Mouse (Mus musculus) thymus, postnatal 0 days (tissue): ENCODE results near the gene Sppl3. TPM values are rescaled to one million over a fixed set of nuclear protein-coding genes. Genes with fewer than 3 reads are reported as not detected.

Source experiments
- DNase-seq: peaks from one replicate; pipeline ENCODE4 v3.0.0-alpha.2; 2015; ENCODE audit warnings: low spot score
- polyA plus RNA-seq: library from polyadenylated mRNA; unstranded; fragments of >200 nt; fragmentation: Nextera tagmentation; extraction: Ambion mirVana; gene quantifications from 2 replicates; pipeline ENCODE4 v1.2.1, GENCODE M21; 2015

The Sppl3 gene
- polyA plus RNA-seq, 1 experiment from 2014 or later = 22.3 TPM

DNA sequence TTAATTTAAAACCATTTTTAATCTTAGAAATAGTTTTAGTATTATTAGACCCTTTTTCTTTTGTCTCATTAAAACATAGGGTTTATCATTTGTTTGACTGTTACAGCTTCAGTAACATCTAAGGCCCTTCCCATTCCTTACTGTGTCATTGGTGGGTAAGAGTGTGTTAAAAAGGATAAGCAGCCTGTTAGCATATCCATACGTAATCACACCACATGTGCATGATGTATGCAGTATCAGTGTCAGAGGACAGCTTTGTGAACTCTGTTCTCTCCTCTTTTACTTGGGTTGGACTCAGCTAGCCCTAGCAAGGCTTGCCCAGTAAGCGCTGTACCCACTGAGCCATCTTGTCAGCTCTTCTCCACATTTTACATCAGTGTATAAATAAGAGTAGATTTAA lies 26.2 kb downstream of the Sppl3 start:
- no peak for DNase-seq

DNA sequence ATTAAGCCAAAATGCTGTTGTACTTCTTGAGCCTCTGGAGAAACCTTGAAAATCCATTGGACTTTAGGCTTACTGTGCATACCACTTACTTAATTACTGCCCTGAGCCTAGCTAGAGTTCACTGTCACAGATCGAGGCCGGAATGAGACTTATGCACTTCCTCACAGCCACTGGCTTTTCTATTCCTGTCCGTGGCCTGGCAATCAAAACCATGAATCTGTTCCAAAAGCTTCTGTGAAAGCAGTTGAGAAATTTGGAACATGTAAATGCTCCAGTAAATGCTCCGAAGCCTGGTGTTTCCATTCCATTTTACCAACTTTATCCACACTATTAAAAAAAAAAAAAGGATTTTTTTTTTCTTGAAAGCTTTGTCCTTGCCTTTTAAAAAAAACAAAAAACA lies 29.8 kb downstream of the Sppl3 start:
- DNase-seq = no peak

DNA sequence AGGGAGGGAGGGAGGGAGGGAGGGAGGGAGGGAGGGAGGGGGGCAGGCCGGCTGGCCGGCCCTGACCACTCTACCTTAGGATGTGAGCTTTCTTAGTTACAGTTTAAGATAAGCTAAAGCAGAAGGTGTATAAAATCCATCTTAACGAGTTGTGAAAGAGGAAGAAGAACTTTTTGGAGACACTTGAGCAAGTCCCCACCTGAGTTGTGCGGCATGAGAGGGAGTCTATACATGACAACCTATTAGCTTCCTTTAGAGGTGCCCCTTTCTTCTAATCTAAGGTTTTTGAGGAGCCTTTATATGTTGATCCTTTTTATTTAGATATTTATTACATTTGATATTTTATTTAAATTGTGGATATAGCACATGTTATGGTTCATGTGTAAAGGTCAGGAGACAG lies 32.7 kb downstream of the Sppl3 start:
- no peak for DNase-seq

DNA sequence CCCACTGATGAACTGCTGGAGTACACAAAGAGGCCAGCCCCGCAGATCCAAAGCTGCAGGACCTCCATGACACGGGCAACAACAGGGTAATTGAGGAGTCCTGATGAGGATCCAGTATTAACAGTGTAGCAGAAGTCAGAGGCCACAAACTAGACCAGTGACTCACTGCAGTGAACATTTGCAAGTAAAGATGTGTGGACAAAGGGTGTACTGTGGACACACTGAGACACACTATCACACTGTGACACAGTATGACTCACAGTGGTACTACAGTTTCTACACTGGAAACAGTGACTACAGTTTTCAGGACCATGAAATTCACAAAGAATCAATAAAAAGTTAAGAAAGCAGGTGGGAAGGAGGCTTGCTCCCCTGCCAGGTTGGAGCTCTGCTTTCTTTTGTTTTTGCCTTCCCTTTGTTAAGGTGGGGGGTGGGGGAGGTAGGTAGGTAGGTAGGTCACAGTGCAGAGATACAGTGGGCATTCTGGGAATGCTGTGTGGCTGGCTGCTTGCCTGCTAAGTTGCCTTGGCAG lies 34.3 kb downstream of the Sppl3 start:
- DNase-seq = no peak

DNA sequence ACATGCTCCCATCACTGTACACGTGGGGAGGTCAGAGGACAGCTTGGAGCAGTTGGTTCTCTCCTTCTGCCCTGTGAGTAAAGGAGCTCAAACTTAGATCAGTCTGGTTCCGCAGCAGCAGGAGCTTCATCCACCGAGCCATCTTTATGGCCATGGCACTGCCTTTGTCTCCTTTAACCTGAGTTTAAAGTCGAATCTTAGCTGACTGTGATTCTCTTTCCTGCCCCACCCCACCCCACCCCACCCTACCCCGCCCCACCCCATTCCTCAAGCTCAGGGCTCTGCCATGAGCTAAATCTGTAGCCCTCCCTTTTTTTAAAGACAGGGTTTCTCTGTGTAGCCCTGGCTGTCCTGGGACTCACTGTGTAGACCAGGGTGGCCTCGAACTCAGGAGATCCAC lies 38.8 kb downstream of the Sppl3 start:
- DNase-seq = no peak

DNA sequence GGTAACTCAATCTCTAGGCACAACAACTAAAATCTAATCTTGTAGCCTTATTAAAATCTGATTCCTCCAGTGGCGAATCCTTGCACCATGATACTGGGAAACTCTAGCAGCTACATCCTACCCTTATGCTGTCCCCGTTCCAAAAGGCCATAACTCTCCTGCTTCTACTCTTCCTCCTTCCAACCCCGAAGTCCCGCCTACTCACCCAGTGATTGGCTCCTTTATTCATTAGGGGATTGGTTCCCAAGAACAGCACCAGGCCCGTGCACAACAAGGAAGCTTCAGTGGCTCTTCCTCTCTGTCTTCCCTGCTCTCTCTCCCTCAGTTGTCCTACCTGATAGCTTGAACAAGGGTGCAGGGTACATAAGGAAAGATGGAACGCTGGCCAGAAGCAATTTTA lies 39.8 kb downstream of the Sppl3 start:
- no peak for DNase-seq

DNA sequence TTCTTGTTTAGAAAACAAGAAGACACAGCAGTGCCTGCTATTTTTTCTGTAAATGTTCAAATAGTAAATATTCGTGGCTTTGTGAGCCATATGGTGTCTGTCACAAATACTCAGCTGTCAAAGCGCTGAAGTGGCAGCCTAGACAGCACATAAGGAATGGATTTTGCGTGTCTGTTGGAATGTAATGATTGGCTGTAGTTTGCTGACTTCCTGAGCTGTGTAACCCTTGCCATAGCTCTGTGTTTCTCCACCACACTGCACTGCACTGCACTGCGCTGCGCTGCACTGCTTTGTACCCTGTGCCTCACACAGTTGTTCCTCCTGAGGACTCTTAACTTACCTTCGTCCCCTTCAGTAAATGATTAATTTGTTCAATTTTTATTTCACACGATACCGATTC lies 41.6 kb downstream of the Sppl3 start:
- DNase-seq = no peak

DNA sequence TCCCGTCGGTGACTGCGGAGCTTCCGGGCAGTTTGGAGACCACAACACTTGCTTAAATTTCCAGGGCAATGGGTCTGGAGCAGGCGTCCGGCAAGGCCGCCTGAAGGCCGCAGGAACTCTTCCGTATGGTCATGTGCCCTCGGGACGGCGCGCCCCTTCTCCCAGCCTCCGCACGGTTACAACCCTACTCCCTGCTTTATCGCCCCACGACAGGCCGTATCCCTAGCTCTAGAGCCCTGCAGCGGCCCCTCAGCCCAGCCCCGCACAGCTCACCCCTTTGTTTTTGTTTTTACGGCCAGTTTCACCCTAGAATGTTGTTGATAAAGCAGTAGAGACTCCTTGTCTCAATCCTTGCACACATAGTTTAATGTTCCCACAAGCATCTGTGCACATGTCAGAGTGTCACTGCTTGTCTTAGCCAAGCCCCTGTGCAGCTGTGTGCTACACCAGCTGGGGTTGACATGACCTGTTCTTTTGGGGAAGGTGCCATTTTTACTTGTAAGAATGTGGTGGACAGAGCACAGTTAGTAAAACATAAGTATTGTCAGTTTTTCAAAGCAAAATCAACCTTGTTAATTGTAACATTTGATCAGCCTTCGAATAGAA lies 43.0 kb downstream of the Sppl3 start:
- peak; percentile 31 for DNase-seq

DNA sequence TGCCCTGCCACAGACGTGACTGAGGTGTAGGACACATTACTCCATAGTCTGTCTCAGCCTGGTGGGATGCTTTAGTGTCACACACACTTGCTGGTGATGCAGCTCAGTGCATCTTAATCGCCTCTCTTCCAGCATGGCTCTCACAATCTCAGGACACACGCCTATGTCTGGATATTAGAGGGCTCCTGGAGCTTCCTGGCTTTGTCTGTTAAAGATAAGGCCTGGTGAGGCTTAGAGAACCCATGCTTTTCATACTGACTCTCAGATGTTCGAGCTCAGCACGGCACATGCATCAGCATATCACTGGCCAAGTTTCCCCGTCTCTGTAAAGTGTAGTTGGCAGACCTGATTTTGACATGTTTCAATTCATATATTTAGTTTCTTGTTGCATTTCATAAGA lies 44.5 kb downstream of the Sppl3 start:
- no peak for DNase-seq

DNA sequence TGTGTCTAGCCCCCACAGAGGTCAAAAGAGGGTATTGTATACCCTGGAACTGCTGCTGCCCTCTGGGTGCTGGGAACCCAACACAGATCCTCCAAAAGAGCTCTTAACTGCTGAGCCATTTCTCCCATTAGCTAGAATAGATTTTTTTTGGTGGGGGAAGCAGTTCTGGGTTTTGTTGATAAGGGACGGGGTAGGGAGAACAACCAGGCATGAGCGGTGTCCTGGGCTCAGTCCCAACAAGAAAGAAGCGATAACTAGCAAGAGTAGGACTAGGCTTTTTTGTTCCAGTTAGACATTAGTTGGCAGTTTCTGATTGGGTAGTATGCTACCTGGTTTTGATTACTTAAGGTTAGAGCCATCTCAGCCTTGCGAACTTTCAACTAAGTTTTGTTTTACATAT lies 46.2 kb downstream of the Sppl3 start:
- no peak for DNase-seq

DNA sequence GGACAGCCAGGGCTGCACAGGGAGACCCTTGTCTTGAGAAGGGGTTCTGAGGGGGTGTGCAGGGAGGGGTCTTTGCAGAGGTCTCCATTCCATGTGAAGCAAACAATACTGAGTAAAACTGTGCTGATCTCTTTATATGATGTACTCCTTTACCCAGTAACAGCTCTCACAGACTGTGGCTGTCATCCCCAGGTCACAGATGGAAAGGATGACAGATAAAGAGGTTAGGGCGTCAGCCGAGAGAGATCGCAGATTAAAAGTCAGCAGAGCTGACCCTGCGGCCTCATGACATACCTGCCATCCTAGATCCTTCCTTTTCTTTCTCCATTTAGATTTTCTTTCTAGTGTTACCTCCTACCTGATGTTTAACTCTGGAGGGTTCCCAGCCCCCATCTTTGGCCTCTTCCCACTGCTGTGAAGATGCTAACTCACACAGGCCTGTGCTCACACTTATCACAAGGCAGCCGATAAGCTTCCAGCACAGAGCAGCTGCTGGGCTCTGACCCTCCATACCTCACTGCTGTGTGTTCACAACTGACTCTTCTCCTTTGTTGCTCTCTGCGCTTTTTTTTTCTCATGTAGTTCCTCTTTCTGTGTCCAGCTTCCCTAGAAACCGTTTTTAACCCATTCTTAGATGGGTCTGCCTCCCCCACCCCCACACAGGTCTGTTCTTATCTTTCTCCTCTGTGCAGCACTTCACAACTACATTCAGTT lies 47.8 kb downstream of the Sppl3 start:
- DNase-seq = no peak

DNA sequence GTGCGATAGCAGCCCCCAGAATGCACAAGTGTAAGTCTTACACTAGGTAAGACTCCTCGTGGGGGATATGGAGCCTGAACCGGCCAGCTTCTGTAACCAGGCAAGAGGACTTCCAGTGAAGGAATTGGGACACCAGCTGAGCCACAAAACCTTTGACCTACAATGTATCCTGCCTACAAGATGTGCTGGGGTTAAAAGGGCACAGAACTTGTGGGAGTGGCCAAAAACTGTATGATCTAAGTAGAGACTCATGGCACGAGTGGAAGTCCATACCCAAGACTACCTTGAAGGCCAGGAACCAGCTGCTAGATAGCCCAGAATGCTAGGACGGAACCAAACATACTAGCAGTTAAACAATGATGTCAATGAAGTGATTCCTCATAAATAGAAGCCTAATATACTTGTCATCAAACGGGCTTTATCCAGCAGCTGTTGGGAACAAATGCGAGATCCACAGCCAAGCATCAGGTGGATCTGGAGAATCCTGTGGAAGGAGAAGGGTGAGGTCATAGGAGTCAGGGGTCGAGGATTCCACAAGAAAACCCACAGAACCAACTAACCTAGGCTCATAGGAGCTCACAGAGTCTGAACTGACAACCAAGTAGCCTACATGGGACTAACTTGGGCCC lies 49.2 kb downstream of the Sppl3 start:
- DNase-seq = no peak

DNA sequence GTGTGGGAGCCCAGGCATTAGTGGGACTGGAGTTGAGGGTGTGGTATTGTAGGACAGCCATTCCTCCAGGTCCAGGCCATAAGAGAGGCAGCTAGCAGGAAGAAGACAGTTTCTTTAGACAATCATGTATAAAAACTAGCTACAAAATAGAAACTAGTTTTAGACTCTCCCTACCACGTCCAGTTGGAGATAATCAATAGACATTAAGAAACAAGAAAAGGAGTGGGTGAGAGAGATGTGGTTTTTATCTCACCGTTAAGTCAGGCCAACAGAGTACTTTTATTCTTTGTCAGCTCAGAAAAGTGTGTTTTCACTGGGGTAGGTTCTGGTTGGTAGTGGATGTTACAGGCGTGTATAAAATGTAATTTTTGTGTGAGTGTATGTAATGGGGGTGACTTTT lies 50.0 kb downstream of the Sppl3 start:
- no peak for DNase-seq

DNA sequence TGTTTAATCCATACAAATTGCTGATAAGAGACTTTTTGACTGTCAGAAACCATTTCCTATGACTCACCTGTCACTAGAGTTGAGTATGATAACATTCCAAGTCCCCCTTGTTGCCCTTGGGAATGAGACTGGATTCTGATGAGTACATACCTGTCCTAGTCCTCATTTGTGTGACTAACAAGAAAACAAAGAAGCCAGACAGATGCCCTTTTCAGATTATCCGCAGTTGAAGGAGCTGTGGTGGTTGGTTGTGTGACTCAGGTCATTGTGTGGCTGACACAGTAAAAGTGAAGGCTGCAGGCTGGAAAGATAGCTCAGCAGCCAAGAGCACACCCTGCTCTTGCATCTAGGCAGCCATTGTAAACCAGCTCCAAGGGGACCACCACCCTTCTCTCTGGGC lies 51.6 kb downstream of the Sppl3 start:
- DNase-seq = no peak

DNA sequence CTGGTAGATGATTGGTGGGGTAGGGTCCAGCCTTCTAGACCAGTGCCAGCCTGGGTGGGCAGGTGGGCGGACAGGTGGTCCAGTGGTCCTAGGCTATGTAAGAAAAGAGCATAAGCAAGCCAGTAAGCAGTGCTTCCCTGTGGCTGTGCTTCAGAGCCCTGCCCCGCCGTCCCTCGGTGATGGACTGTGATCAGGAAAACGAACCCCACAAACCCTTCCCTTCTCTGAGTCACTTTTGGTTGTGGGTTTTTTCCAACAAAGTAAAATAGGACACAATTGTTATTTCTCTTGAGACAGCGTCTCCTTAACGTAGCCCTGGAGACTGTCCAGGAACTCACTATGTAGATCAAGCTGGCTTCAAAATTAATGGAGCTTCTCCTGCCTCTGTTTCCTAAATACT lies 52.5 kb downstream of the Sppl3 start:
- DNase-seq = no peak

DNA sequence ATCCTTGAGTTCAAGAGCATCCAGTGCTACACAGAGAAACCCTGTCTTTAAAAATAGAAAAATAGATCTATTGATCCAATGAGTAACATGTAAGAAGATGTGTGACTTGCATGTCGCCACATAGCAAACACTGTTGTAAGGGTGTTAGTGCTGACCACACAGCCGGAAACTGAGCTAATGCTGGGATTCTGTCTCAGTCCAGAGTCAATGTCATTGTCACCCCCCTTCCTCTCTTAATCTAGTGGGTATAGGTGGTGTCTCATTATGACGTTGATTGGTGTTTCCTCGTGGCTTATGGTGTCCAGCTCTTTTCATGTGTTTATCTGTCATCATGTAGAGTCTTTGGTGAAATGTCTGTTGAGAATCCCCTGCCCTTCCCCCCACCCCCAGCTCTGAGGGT lies 55.3 kb downstream of the Sppl3 start:
- no peak for DNase-seq

DNA sequence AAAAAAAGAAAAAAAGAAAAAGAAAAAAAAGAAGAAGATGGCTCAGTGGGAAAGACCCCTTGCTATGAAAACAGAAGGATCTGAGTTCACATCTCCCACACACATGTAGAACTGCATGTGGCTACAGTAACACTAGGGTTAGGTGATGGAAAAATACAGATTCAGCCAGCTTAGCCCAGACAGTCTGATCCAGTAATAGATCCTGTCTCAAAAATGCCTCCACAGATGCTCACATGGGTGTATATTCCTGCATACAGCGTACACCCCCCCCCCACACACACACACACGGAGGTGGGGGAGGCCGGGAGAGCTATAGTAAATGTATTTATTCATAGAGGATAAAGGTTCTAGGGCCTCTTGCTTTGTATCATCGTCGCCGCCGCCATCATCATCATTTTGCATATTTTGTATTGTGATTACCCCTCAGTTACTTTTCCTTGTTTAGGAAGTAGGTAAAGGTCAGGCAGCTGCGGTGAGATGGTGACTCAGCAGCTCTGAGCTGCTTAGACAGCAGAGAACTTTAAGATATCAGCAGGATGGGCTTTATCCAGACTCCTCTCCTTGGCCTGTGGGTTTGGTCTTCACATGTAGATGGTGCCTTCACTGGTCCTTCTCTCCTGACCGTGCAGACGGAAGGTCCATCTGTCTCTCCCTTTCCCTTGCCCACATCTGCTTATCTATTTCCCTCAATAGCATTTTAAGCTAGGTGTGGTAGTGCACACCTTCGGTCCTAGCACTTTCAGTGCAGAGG lies 57.9 kb downstream of the Sppl3 start:
- DNase-seq = no peak

DNA sequence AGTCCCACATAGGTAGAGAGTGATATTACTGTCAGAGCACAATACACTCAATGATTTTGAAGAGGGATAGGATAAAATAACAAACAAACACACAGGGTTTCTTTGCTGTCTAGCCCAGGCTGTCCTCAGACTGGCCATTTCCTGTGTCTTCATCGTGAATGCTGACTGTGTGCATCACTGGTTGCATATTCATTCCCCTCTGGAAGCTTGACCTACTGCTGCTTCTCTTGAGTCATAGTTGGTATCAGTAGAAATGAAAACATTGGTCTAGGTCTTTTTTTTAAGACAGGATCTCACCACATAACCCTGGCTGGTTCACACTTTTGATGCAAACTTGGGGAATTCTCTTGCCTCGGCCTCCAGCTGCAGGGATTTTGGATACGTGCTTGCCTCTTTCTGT lies 58.7 kb downstream of the Sppl3 start:
- no peak for DNase-seq

DNA sequence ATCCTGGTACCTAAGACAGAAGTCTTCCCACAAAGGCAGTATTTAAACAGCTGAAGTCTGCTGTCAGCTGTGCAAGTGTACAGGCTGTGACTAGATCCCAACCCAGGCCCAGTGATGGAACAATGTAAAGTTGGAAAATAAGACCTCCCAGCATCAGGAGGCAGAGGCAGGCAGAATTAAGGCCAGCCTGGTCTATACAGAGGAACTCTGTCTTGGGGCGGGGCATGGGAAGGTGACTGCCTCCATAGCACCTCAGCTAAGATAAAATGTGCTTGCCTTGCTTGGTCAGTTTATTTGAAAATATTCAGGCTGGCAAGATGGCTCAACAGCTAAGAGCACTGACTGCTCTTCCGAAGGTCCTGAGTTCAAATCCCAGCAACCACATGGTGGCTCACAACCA lies 59.5 kb downstream of the Sppl3 start:
- DNase-seq = no peak

DNA sequence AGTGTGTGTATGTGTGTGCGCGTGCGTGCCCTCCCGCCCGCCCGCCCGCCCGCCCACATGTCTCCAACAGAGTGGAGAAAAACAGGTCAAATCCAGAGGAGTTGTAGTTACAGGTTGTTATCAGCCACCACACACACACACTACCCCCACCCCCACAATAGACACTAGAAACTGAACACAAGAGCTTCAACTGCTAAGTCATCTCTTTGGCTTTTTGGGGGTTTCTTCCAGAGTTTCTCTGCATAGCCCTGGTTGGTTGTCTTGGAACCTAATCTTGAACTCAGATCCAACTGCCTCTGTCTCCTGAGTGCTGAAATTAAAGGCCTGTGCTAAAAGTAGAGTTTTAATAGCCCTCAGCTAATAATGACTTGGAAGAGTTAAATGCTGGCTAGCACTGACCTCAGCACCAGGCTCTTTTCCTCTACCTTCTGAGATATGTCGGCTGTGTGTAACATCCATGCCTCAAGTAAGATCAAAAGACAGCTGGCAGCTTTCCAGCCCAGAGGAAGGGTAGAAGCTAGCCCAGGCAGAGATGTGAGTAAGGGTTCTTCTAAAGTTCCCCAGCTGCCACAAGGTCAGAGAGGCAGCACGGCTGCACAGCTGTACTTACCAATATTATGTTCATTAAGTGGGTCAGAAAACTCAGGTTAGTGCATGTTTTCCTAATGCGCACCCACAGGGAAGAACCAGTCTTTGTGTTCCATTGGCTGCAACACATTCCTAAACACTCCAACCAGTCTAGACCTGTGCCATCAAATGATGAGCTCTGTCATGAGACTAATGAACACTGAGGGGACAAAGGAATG lies 60.4 kb downstream of the Sppl3 start:
- DNase-seq = no peak

DNA sequence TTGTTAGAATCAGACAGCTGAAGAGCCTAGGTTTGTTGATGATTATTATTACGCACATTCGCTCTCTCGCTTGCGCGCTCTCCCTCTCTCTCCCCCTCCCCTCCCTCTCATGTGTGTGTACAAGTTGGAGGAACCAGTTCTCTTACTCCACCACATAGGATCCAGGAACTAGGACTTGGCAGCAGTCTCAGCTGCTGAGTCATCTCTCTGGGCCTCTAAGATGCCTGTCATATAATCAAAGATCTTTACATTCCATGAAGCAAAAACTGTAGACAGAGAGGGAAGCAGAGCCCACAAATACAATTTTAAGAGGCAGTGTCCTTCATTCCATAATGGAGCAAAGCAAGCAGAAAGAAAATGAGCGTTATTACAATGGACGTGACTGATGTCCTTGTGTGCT lies 61.2 kb downstream of the Sppl3 start:
- DNase-seq = no peak
